Mouse (Mus musculus) embryonic facial prominence, embryonic 12.5 days (tissue): Measurements from ENCODE around the gene Gm5157. TPM values are rescaled to one million over a fixed set of nuclear protein-coding genes. Genes with fewer than 3 reads are reported as not detected.
"Not testable (repeated sequence)": the region's sequence is repeated elsewhere in the genome, so short reads cannot be mapped to it uniquely, and the experiment has no call there.

Source experiments
- ATAC-seq: fragments of 200-750 bp; cut with Nextera tagmentation; 2 replicates; pipeline ENCODE4 v1.8.0; 2017; ENCODE audit not compliant: insufficient number of reproducible peaks, insufficient read depth, low FRiP score, low TSS enrichment
- H3K27ac ChIP-seq: fragments of 300-500 bp; sonication (generic); 2 replicates; pipeline ENCODE4 v1.5.1; 2016; ENCODE audit warnings: mild to moderate bottlenecking
- H3K27me3 ChIP-seq: fragments of 300-500 bp; sonication (generic); 2 replicates; pipeline ENCODE4 v1.6.1; 2016; ENCODE audit warnings: mild to moderate bottlenecking, moderate library complexity
- H3K36me3 ChIP-seq: fragments of 300-500 bp; sonication (generic); 2 replicates; pipeline ENCODE4 v1.6.1; 2016; ENCODE audit warnings: mild to moderate bottlenecking
- H3K4me1 ChIP-seq: fragments of 300-500 bp; sonication (generic); 2 replicates; pipeline ENCODE4 v1.6.1; 2016
- H3K4me2 ChIP-seq: fragments of 300-500 bp; sonication (generic); replicated peaks from 2 replicates; pipeline ENCODE4 v1.6.1; 2016; ENCODE audit warnings: mild to moderate bottlenecking, moderate library complexity
- H3K4me3 ChIP-seq: fragments of 300-500 bp; sonication (generic); 2 replicates; pipeline ENCODE4 v1.5.1; 2016; ENCODE audit warnings: mild to moderate bottlenecking
- H3K9ac ChIP-seq: fragments of 300-500 bp; sonication (generic); 2 replicates; pipeline ENCODE4 v1.6.1; 2016; ENCODE audit warnings: mild to moderate bottlenecking, moderate library complexity
- H3K9me3 ChIP-seq: fragments of 300-500 bp; sonication (generic); 2 replicates; pipeline ENCODE4 v1.6.1; 2016; ENCODE audit warnings: mild to moderate bottlenecking, moderate library complexity
- WGBS: fragments of 180-500 bp; shearing (Covaris S2); methylation state at CpG from one replicate; pipeline ENCODE4 v1.1.7; 2016; 5-methylcytosine and 5-hydroxymethylcytosine counted together
- polyA plus RNA-seq: library from polyadenylated mRNA; unstranded; fragments of >200 nt; fragmentation: Nextera tagmentation; extraction: Ambion mirVana; gene quantifications from 2 replicates; pipeline ENCODE4 v1.2.1, GENCODE M21; 2016

The Gm5157 gene
- not detected in 2 replicates for polyA plus RNA-seq

DNA sequence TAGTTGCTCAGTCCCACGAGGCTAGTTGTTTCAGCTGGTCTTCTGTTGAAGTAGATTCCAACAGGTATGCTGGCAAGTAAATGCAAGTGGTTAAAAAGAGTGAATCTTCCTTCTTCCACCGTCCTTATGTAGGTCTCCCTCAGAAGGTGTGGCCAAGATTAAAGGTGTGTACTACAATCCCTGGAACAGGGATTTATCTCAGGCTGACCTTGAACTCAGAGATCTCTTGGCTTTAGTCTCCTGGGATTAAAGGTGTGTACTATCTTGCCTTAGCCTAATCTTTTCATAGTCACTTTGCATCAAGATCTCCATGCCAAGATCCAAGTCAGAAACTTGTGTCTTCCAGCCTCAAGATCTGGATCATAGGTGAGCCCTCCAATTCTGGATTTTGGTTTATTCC is at the start of gene Gm5157:
Gm5157 (minus strand) TSS at position 101 of the 400 bp plus-strand sequence.
- H3K9me3 ChIP-seq, H3K36me3 ChIP-seq, H3K27ac ChIP-seq, H3K27me3 ChIP-seq, H3K4me1 ChIP-seq, H3K4me3 ChIP-seq, H3K4me2 ChIP-seq, ATAC-seq, H3K9ac ChIP-seq: not testable (repeated sequence)
- WGBS = 61% methylated on average over 1 of the region's 2 CpGs

DNA sequence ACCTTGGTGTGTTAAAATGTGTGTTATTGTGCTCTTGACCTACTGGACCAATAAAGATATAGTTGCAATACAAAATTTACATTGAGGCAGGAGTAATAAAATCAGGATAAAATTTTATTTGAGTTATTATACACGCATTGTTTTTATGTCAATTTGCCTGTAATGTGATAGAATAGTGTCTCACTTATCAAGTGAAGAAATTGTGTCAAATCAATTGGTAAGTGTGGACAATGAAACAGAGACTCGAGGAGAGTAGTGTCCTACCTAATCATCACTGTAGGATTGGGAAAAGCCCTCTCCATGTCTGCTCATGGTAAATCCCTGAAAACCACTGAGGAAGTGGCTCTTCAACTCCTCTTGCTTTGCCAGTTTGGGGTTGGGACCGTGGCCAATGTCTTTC is 28.3 kb downstream of the Gm5157 start, which contains the start of gene Vmn1r123:
Vmn1r123 (plus strand) TSS at position 301 of the 400 bp plus-strand sequence.
- WGBS = 40% methylated on average over 1 of the region's 3 CpGs
- H3K4me1 ChIP-seq, H3K9ac ChIP-seq, H3K27ac ChIP-seq, ATAC-seq, H3K36me3 ChIP-seq, H3K9me3 ChIP-seq, H3K4me2 ChIP-seq, H3K4me3 ChIP-seq, H3K27me3 ChIP-seq: not testable (repeated sequence)

Other genes with a start within 250 kb of the Gm5157 start
- not detected in 2 replicates for gene Vmn1r119, start 178.0 kb downstream of the Gm5157 start, polyA plus RNA-seq
- gene Vmn1r120, start 136.6 kb downstream of the Gm5157 start, polyA plus RNA-seq = not detected in 2 replicates
- not detected in 2 replicates for gene Vmn1r121, start 91.9 kb downstream of the Gm5157 start, polyA plus RNA-seq
- not detected in 2 replicates for gene Vmn1r122, start 56.3 kb downstream of the Gm5157 start, polyA plus RNA-seq
- gene Vmn1r123, start 28.2 kb downstream of the Gm5157 start, polyA plus RNA-seq = not detected in 2 replicates
- not detected in 2 replicates for gene Vmn1r124, start 70.2 kb upstream of the Gm5157 start, polyA plus RNA-seq
- not detected in 2 replicates for gene Vmn1r125, start 81.8 kb upstream of the Gm5157 start, polyA plus RNA-seq
- gene Vmn1r126, start 111.0 kb upstream of the Gm5157 start, polyA plus RNA-seq = not detected in 2 replicates
- not detected in 2 replicates for gene Vmn1r127, start 129.4 kb upstream of the Gm5157 start, polyA plus RNA-seq
- gene Vmn1r128, start 158.9 kb upstream of the Gm5157 start, polyA plus RNA-seq = not detected in 2 replicates
- gene Vmn1r129, start 170.9 kb upstream of the Gm5157 start, polyA plus RNA-seq = not detected in 2 replicates
- gene Gm6882, start 242.3 kb upstream of the Gm5157 start, polyA plus RNA-seq = not detected in 2 replicates